ENCODE assay signal across 8 mouse cellular contexts in genomic region chr1:116313269-116313668, GRCm38 (mm10).
A peak's percentile ranks its signal among the peaks of the same experiment; 100 is the strongest.
DNase-seq lines count a peak whose midpoint lies in the region; ATAC-seq and TF ChIP-seq lines count a peak whose summit lies in the region.

No protein-coding gene starts in this region.

- DNase-seq in heart, adult 2 months: no peak
- no peak for DNase-seq in heart, postnatal 25 days (ENCODE audit: low spot score)
- peak; percentile 57 to 61 for DNase-seq in cerebellum, postnatal 14 days
- peak; percentile 6 for DNase-seq in mesoderm, embryonic 11.5 days (ENCODE audit: low read depth, low spot score)
- DNase-seq in MN1 (ENCODE audit: low spot score): no peak
- DNase-seq in spleen, postnatal 36 days (ENCODE audit: low spot score in 2 of 2): no peak

- ATAC-seq in midbrain, embryonic 16.5 days: peak; percentile 39; the same call in 1 of the 2 replicates
- ATAC-seq in midbrain, embryonic 15.5 days (replicated peaks): no peak

- no peaks in the 10 kb centered on the region for H3K9me3 ChIP-seq in midbrain, embryonic 16.5 days (replicated peaks; ENCODE audit: control insufficient read depth, low read length, poor library complexity, severe bottlenecking)
- no peaks in the 10 kb centered on the region for H3K9me3 ChIP-seq in midbrain, embryonic 15.5 days

- no peaks in the 10 kb centered on the region for H3K79me2 ChIP-seq in heart, adult 2 months (replicated peaks; ENCODE audit: control insufficient read depth, insufficient read depth, low read length)

- TF ChIP-seq POLR2A in heart, adult 2 months (IDR thresholded peaks at IDR 0.05; ENCODE audit: insufficient read depth, low read depth, low read length): no peak

- intact Hi-C loops in heart, adult 2 months (cut with DNase I): no loop called here
- intact Hi-C loops in heart, postnatal 25 days (cut with DNase I): no loop called here

- H3K36me3 ChIP-seq in heart, adult 2 months (ENCODE audit: control insufficient read depth, insufficient read depth, low read length): no peaks in the 10 kb centered on the region
- H3K36me3 ChIP-seq in midbrain, embryonic 16.5 days (ENCODE audit: control insufficient read depth, insufficient read depth, low read length): no peaks in the 10 kb centered on the region
- H3K36me3 ChIP-seq in midbrain, embryonic 15.5 days (replicated peaks): no peaks in the 10 kb centered on the region

- H3K4me2 ChIP-seq in midbrain, embryonic 16.5 days (ENCODE audit: low read length): no peak overlapping the region
- H3K4me2 ChIP-seq in midbrain, embryonic 15.5 days: no peak overlapping the region

- H3K27ac ChIP-seq in heart, adult 2 months: no peak overlapping the region
- H3K27ac ChIP-seq in midbrain, embryonic 16.5 days (ENCODE audit: low read length): no peak overlapping the region
- H3K27ac ChIP-seq in midbrain, embryonic 15.5 days: no peak overlapping the region

- no peaks in the 10 kb centered on the region for H3K4me1 ChIP-seq in heart, adult 2 months (ENCODE audit: control insufficient read depth, insufficient read depth, low read length)
- no peaks in the 10 kb centered on the region for H3K4me1 ChIP-seq in midbrain, embryonic 16.5 days (ENCODE audit: control insufficient read depth, insufficient read depth, low read length)
- no peaks in the 10 kb centered on the region for H3K4me1 ChIP-seq in midbrain, embryonic 15.5 days

- peak; percentile 48 for TF ChIP-seq CTCF in heart, adult 2 months (IDR thresholded peaks at IDR 0.05)

- no peak overlapping the region for H3K4me3 ChIP-seq in heart, adult 2 months
- no peak overlapping the region for H3K4me3 ChIP-seq in midbrain, embryonic 16.5 days (ENCODE audit: low read depth, low read length)
- H3K4me3 ChIP-seq in midbrain, embryonic 15.5 days: no peak overlapping the region

- H3K27me3 ChIP-seq in heart, adult 2 months (ENCODE audit: control insufficient read depth, insufficient read depth, low read length): no peaks in the 10 kb centered on the region
- no peaks in the 10 kb centered on the region for H3K27me3 ChIP-seq in midbrain, embryonic 16.5 days (ENCODE audit: control insufficient read depth, insufficient read depth, low read depth, low read length)
- no peaks in the 10 kb centered on the region for H3K27me3 ChIP-seq in midbrain, embryonic 15.5 days (replicated peaks)

- H3K9ac ChIP-seq in heart, adult 2 months (ENCODE audit: low read depth, low read length): no peak overlapping the region
- H3K9ac ChIP-seq in midbrain, embryonic 16.5 days (ENCODE audit: low read depth, low read length): no peak overlapping the region
- no peak overlapping the region for H3K9ac ChIP-seq in midbrain, embryonic 15.5 days

- no peak for TF ChIP-seq EP300 in heart, adult 2 months (IDR thresholded peaks at IDR 0.05; ENCODE audit: insufficient read depth, low read depth, low read length)

Comparison
In these comparisons a context has a peak if more than half of its experiments do, and no peak if none do; other contexts are left out.
1. DNase-seq: peak in cerebellum, postnatal 14 days (2 of 2) and mesoderm, embryonic 11.5 days (single experiment); none in heart, adult 2 months (0 of 2), heart, postnatal 25 days (single experiment), MN1 (single experiment) and spleen, postnatal 36 days (0 of 2).